Mouse (Mus musculus) intestine, embryonic 14.5 days (tissue): ENCODE data around the gene Gosr2. TPM values are rescaled to one million over a fixed set of nuclear protein-coding genes. Genes with fewer than 3 reads are reported as not detected.

Source experiments
- ATAC-seq: fragments of 200-750 bp; cut with Nextera tagmentation; replicated peaks from 2 replicates; pipeline ENCODE4 v1.8.0; 2017; ENCODE audit warnings: low read depth, moderate number of reproducible peaks, moderate TSS enrichment, moderate library complexity; ENCODE audit not compliant: low FRiP score, low TSS enrichment
- DNase-seq: peaks from one replicate; pipeline ENCODE4 v3.0.0-alpha.2; 2018; ENCODE audit warnings: low spot score
- H3K27ac ChIP-seq: fragments of 300-500 bp; sonication (generic); 2 replicates; pipeline ENCODE4 v1.5.1; 2014; ENCODE audit warnings: low read depth, mild to moderate bottlenecking, control low read depth
- H3K27me3 ChIP-seq: fragments of 300-500 bp; sonication (generic); replicated peaks from 2 replicates; pipeline ENCODE4 v1.6.1; 2014; ENCODE audit warnings: low read length, control low read depth; ENCODE audit not compliant: control insufficient read depth, insufficient read depth
- H3K36me3 ChIP-seq: fragments of 300-500 bp; sonication (generic); 2 replicates; pipeline ENCODE4 v1.6.1; 2014; ENCODE audit warnings: low read length, control low read depth; ENCODE audit not compliant: control insufficient read depth, insufficient read depth
- H3K4me1 ChIP-seq: fragments of 300-500 bp; sonication (generic); replicated peaks from 2 replicates; pipeline ENCODE4 v1.6.1; 2014; ENCODE audit warnings: low read length, control low read depth, mixed read lengths; ENCODE audit not compliant: control insufficient read depth, insufficient read depth
- H3K4me2 ChIP-seq: fragments of 300-500 bp; sonication (generic); 2 replicates; pipeline ENCODE4 v1.6.1; 2014; ENCODE audit warnings: low read length
- H3K4me3 ChIP-seq: fragments of 300-500 bp; sonication (generic); 2 replicates; pipeline ENCODE4 v1.5.1; 2014; ENCODE audit warnings: low read depth, low read length, control low read depth, mixed read lengths
- H3K9ac ChIP-seq: fragments of 300-500 bp; sonication (generic); 2 replicates; pipeline ENCODE4 v1.6.1; 2014; ENCODE audit warnings: mild to moderate bottlenecking, low read length
- H3K9me3 ChIP-seq: fragments of 300-500 bp; sonication (generic); 2 replicates; pipeline ENCODE4 v1.6.1; 2016; ENCODE audit warnings: low read length, control low read depth; ENCODE audit not compliant: control insufficient read depth
- WGBS: fragments of 180-500 bp; shearing (Covaris S2); extraction: QIAGEN DNeasy Blood & Tissue Kit; methylation state at CpG from one replicate; pipeline ENCODE4 v1.1.7; 2014; 5-methylcytosine and 5-hydroxymethylcytosine counted together
- polyA plus RNA-seq: library from polyadenylated mRNA; unstranded; fragments of >200 nt; fragmentation: Nextera tagmentation; extraction: Ambion mirVana; gene quantifications from 2 replicates; pipeline ENCODE4 v1.2.1, GENCODE M21; 2014

Gosr2 gene
- 62.8 and 69.3 TPM in 2 replicates for polyA plus RNA-seq

DNA sequence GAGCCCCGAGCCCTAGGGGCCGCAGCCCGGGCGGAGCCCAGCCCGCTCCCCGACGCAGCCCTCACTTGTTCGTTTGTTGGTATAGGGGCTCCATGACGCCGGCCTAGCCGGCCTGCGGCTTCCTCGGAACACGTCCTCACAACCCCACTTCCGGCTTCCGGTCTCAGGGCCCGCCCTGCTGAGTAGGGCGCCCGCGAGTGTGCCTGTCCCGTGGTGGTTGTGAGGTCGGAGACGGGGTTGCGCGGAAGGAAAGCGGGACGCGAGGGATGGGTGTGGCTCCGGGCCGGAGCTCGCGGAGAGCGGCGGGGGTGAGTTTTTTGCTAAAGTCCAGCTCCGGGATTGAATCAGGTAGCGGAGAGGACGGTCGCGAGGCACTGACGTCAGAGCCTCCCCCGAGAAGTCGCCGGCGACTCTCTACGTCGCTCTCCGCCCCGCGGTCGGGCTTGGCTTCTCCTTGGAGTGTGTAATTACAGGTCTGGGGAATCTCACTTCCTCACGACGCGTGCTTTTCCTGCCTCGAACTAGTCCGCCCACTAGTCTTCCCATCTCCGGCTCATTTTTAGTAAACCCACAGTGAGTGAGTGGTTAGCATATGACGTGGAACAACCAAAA is at the start of gene Gosr2:
Gene Gosr2, minus strand, starts transcription at position 334 of the 612 bp plus-strand sequence.
- Histone ChIP-seq H3K36me3 (no peaks in the 10 kb centered on the region), H3K4me1 (0 out of 2 replicates have a peak, but pooled peaks cover 6% of the 10 kb centered on the region), H3K9me3 (no peaks in the 10 kb centered on the region), H3K9ac (peak within 1 kb of the TSS; percentile 93), H3K4me3 (peak within 1 kb of the TSS; percentile 99), H3K4me2 (peak within 1 kb of the TSS; percentile 52), H3K27ac (peak within 1 kb of the TSS; percentile 97), H3K27me3 (no peaks in the 10 kb centered on the region)
- DNase-seq (peak; percentile 99), ATAC-seq (peak; percentile 96)
- WGBS, result under 1% methylated on average over 57 of the region's 57 CpGs

- H3K4me3 ChIP-seq, result no peak overlapping the region
- H3K9me3 ChIP-seq, result no peaks in the 10 kb centered on the region
- peak overlapping the region; percentile 5; the same call in 1 of the 2 replicates for H3K4me2 ChIP-seq
- no peaks in the 10 kb centered on the region for H3K36me3 ChIP-seq
- peak; percentile 61 for DNase-seq
- peak; percentile 32 for ATAC-seq
- no peaks in the 10 kb centered on the region for H3K27me3 ChIP-seq
- H3K4me1 ChIP-seq, result peaks cover 10% of the 10 kb centered on the region
- H3K9ac ChIP-seq, result no peak overlapping the region
- no peak overlapping the region for H3K27ac ChIP-seq
- WGBS, result 58% methylated on average over 19 of the region's 19 CpGs
Observed at GRCm38 (mm10) chr11:103735046-103735781, 37.5 kb upstream of the Gosr2 start.

GRCm38 (mm10) chr11:103734411-103735045 is 36.8 kb upstream of the Gosr2 start:
- H3K9ac ChIP-seq, result no peak overlapping the region
- H3K27ac ChIP-seq, result no peak overlapping the region
- ATAC-seq, result no peak
- H3K4me2 ChIP-seq, result no peak overlapping the region
- DNase-seq, result no peak
- H3K36me3 ChIP-seq, result no peaks in the 10 kb centered on the region
- no peaks in the 10 kb centered on the region for H3K9me3 ChIP-seq
- H3K4me3 ChIP-seq, result no peak overlapping the region
- 61% methylated on average over 5 of the region's 5 CpGs for WGBS
- peaks cover 10% of the 10 kb centered on the region for H3K4me1 ChIP-seq
- H3K27me3 ChIP-seq, result no peaks in the 10 kb centered on the region

DNA sequence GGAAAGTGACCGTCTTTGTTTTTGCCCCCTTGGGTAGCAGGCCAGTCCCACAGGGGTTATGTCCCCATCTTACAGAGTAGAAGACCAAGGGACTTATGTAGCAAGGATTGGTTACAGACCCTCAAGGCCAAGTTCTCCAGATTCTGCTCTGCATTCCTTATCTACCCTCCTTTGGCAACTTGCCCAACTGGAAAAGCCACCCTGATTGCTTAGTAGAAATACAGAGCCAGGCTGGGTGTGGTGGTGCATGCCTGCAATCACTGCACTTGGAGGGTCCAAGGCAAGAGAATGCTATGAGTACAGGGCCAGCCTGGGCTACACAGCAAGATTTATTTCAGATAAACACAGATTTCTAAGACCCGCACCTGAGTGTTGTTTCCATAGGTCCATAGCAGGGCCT is 36.3 kb upstream of the Gosr2 start:
- H3K9me3 ChIP-seq, result no peaks in the 10 kb centered on the region
- H3K4me3 ChIP-seq, result no peak overlapping the region
- no peak overlapping the region for H3K9ac ChIP-seq
- peaks cover 10% of the 10 kb centered on the region for H3K4me1 ChIP-seq
- no peak overlapping the region for H3K27ac ChIP-seq
- DNase-seq (no peak), ATAC-seq (no peak)
- 69% methylated on average over 2 of the region's 2 CpGs for WGBS
- no peak overlapping the region for H3K4me2 ChIP-seq
- H3K36me3 ChIP-seq, result no peaks in the 10 kb centered on the region
- H3K27me3 ChIP-seq, result no peaks in the 10 kb centered on the region

DNA sequence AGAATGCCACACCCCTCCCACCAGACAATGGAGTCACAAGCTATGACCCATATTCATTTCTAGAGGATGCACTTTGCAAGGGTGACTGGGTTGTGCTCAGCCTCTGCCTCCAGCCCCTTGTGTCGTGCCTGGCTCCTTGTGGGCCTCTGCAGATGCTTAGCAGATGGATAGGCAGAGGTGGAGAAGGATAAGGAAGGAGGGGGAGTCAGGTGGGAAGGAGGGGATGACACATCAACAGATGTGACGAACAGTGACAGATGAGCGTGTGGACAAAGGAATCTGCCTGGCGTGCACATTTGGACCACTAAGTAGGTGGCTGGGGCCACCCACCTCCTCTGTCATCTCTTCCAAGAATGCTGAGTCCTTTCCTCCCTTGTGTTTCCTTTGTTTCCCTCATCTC is 35.4 kb upstream of the Gosr2 start:
- Histone ChIP-seq H3K27ac (no peak overlapping the region), H3K9ac (no peak overlapping the region), H3K27me3 (no peaks in the 10 kb centered on the region), H3K4me2 (no peak overlapping the region), H3K9me3 (no peaks in the 10 kb centered on the region), H3K36me3 (no peaks in the 10 kb centered on the region), H3K4me1 (peaks cover 10% of the 10 kb centered on the region), H3K4me3 (no peak overlapping the region)
- DNase-seq, result no peak
- 77% methylated on average over 4 of the region's 4 CpGs for WGBS
- ATAC-seq, result no peak

GRCm38 (mm10) chr11:103732306-103732705 is 34.6 kb upstream of the Gosr2 start:
- DNase-seq (no peak), ATAC-seq (no peak)
- no peak overlapping the region for H3K27ac ChIP-seq
- no peak overlapping the region for H3K4me2 ChIP-seq
- peaks cover 10% of the 10 kb centered on the region for H3K4me1 ChIP-seq
- 87% methylated on average over 7 of the region's 7 CpGs for WGBS
- H3K9ac ChIP-seq, result no peak overlapping the region
- no peaks in the 10 kb centered on the region for H3K36me3 ChIP-seq
- no peak overlapping the region for H3K4me3 ChIP-seq
- H3K9me3 ChIP-seq, result no peaks in the 10 kb centered on the region
- H3K27me3 ChIP-seq, result no peaks in the 10 kb centered on the region

DNA sequence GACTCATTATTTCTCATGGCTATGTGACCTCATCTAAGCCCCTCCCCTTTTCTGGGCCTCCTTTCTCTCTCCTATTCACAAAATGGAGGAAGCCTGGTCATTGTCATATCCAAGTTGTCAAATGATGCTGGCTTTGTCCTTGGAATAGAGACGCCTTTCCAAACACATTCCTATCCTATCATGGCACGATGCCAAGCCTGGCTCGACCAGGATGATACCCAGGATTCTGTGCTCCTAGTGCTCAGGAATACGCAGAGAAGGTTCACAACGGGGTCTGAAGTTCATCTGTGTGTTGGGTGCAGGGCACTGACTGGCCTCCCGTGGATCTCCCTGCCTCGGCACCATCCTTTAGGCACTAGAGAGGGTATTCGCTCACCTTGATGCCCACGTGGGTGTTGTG is 33.9 kb upstream of the Gosr2 start:
- Histone ChIP-seq H3K27ac (no peak overlapping the region), H3K4me2 (no peak overlapping the region), H3K9ac (no peak overlapping the region), H3K4me3 (no peak overlapping the region), H3K9me3 (no peaks in the 10 kb centered on the region), H3K36me3 (no peaks in the 10 kb centered on the region), H3K27me3 (no peaks in the 10 kb centered on the region), H3K4me1 (peaks cover 10% of the 10 kb centered on the region)
- WGBS, result 59% methylated on average over 9 of the region's 9 CpGs
- DNase-seq (no peak), ATAC-seq (no peak)

DNA sequence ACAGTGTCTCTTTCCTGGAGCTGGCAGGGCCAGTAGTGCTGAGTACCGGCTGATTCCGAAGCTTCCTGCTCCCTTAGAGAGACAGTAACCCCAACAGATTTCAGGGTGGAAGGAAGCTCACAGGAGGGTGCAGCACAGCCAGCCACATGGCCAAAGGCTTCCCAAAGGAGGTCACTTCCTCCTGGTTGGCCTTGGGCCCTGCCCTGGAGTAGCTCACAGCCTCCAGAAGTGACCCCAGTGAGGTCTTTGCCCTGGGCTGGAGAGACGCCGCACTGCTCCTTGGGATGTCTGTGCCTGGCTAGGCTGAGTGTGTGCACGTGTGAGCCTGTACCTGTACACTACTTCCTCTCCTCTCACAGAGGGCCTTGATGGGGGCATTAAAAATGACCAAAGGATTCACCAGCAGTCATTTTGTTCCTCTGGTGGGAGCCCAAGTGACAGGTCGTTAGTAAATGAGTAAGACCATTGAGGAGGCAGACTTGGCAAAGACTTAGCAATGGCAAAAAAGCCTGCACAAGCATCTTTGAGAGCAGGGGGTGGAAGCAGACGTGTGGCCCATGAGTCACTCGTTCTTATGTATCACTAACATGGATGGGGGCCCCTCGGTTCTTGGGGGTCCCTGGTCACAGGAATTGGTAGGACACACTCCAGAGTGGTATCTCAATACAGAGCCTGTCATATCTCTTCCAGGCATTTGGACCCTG is 31.7 kb upstream of the Gosr2 start:
- no peak for ATAC-seq
- Histone ChIP-seq H3K9me3 (no peaks in the 10 kb centered on the region), H3K9ac (no peak overlapping the region), H3K36me3 (no peaks in the 10 kb centered on the region), H3K4me2 (no peak overlapping the region), H3K27me3 (no peaks in the 10 kb centered on the region), H3K4me3 (no peak overlapping the region), H3K27ac (no peak overlapping the region), H3K4me1 (peaks cover 7% of the 10 kb centered on the region)
- no peak for DNase-seq
- WGBS, result 77% methylated on average over 9 of the region's 9 CpGs
